Mouse (Mus musculus) liver, postnatal 0 days (tissue): ENCODE results near the gene Ppp4c.

ENCODE experiments used
- CTCF ChIP-seq: sonication (generic); IDR thresholded peaks from 2 replicates; pipeline ENCODE4 v1.5.1; 2016; ENCODE audit warnings: antibody characterized with exemption, low read depth
- EP300 ChIP-seq: IDR thresholded peaks from 2 replicates; pipeline ENCODE4 v1.6.1; 2016; ENCODE audit warnings: antibody characterized with exemption, low read depth, mild to moderate bottlenecking

DNA sequence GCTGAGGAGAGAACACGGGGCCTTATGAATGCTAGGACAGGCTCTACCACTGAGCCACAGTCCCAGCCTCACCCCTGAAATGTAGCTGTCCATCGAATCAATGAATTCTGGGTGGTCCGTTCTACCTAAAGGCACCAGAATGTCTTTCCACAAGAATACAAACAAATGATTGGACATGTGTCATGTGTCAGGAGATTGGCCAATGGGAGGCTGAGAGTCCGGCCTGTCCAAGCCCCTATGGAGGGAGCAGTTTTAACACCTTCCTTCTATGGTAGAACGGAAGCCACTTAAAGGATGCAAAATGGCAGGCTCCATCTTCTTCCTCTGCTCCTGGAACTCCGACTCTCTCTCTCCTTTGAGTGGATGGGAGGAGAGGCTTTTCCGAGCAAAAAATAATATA, 25.3 kb upstream of the Ppp4c start:
- TF ChIP-seq CTCF (no peak), EP300 (no peak)
